1 mouse cellular context compared by ENCODE assay signal in the genomic region with DNA sequence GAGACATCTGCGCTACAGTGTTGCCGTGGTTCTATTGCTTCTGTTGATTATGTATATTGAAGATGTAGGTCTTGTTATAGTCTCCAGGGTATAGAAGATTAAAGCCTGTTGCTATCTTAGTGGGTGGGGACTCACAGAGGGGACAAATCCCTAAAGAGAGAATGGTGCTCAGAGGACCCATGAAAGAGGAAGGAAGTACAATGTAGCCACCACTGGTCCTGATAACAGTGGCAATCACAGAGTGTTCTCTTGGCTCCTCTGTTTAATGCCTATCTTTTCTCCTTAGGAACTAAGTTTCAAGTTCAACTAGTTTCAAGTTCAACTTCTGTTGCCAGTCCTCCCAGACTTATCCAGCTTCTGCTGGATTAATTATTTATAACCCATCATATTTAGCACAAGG.
TF ChIP-seq lines count a peak whose summit lies in the region.

No protein-coding gene starts in this region.

TF ChIP-seq in MEL, 35 proteins besides CTCF, POLR2A, EP300 and RAD21 (continued from another document):
- TF ChIP-seq GABPA (IDR thresholded peaks at IDR 0.05; ENCODE audit: low read depth, low read length) (no peak), JUND (IDR thresholded peaks at IDR 0.05; ENCODE audit: low read depth, low read length) (no peak), USF2 (IDR thresholded peaks at IDR 0.05; ENCODE audit: borderline replicate concordance in 1 of 2, insufficient read depth in 1 of 2, low read depth in 1 of 2, low read length in 2 of 2) (no peak), POLR2AphosphoS5 (IDR thresholded peaks at IDR 0.05; ENCODE audit: borderline replicate concordance, low read depth, low read length) (no peak), NRF1 (IDR thresholded peaks at IDR 0.05; ENCODE audit: insufficient read depth, low read depth, low read length, poor library complexity, severe bottlenecking) (no peak), POLR2AphosphoS2 (IDR thresholded peaks at IDR 0.05; ENCODE audit: low read length) (no peak), BHLHE40 (IDR thresholded peaks at IDR 0.05; ENCODE audit: borderline replicate concordance, low read depth, low read length) (no peak), ZNF384 (IDR thresholded peaks at IDR 0.05; ENCODE audit: low read depth, low read length) (no peak), NELFE (IDR thresholded peaks at IDR 0.05; ENCODE audit: low read depth, low read length) (no peak), TBP (IDR thresholded peaks at IDR 0.05; ENCODE audit: low read depth, low read length) (peak; percentile 61; the same call in 1 of the 2 replicates), ELF1 (IDR thresholded peaks at IDR 0.05; ENCODE audit: low read depth, low read length) (no peak; the same call in 1 of the 2 replicates), USF1 (IDR thresholded peaks at IDR 0.05; ENCODE audit: low read depth, low read length) (no peak), KAT2A (conservative IDR thresholded peaks at IDR 0.05; ENCODE audit: low read depth, low read length) (no peak), ETS1 (IDR thresholded peaks at IDR 0.05; ENCODE audit: low read depth, low read length) (peak; percentile 85), CHD2 (IDR thresholded peaks at IDR 0.05; ENCODE audit: low read length) (no peak), TAL1 (IDR thresholded peaks at IDR 0.05; ENCODE audit: low read length) (peak; percentile 75), UBTF (IDR thresholded peaks at IDR 0.05; ENCODE audit: borderline replicate concordance, insufficient read depth, low read depth, low read length) (no peak), HCFC1 (IDR thresholded peaks at IDR 0.05; ENCODE audit: low read depth, low read length) (peak; percentile 55; the same call in 1 of the 2 replicates)
